Mouse (Mus musculus): Measurements from ENCODE around the gene Enho. TPM values are rescaled to one million over a fixed set of nuclear protein-coding genes. Genes with fewer than 3 reads are reported as not detected.
A peak's percentile ranks its signal among the peaks of the same experiment; 100 is the strongest.

Gene Enho
- polyA plus RNA-seq, 1 experiment from 2014 or later = 66.4 TPM

- no peak overlapping the region for H3K4me3 ChIP-seq
- no peak overlapping the region for H3K27ac ChIP-seq (replicated peaks)
- no peaks in the 10 kb centered on the region for H3K27me3 ChIP-seq
- no peak for ATAC-seq (replicated peaks)
- H3K36me3 ChIP-seq = peaks cover 3% of the 10 kb centered on the region; the same call in 1 of the 2 replicates
- no peak overlapping the region for H3K4me2 ChIP-seq (replicated peaks)
- WGBS = 81% methylated on average over 11 of the region's 11 CpGs
- no peak overlapping the region for H3K9ac ChIP-seq (replicated peaks)
- no peaks in the 10 kb centered on the region for H3K9me3 ChIP-seq
- H3K4me1 ChIP-seq = peaks cover 43% of the 10 kb centered on the region
Measured at GRCm38 (mm10) chr4:41662723-41663122, 22.6 kb upstream of the Enho start.

GRCm38 (mm10) chr4:41660851-41661430, 20.8 kb upstream of the Enho start:
- peaks cover 43% of the 10 kb centered on the region for H3K4me1 ChIP-seq
- no peak overlapping the region for H3K27ac ChIP-seq (replicated peaks)
- H3K9me3 ChIP-seq = no peaks in the 10 kb centered on the region
- H3K36me3 ChIP-seq = peaks cover 10% of the 10 kb centered on the region
- no peaks in the 10 kb centered on the region for H3K27me3 ChIP-seq
- ATAC-seq (replicated peaks) = peak; percentile 17; the same call in 1 of the 2 replicates
- H3K4me3 ChIP-seq = no peak overlapping the region
- WGBS = 5% methylated on average over 11 of the region's 11 CpGs
- no peak overlapping the region for H3K4me2 ChIP-seq (replicated peaks)
- no peak overlapping the region for H3K9ac ChIP-seq (replicated peaks)

- WGBS = 50% methylated on average over 13 of the region's 13 CpGs
- Histone ChIP-seq H3K27me3 (no peaks in the 10 kb centered on the region), H3K4me2 (replicated peaks) (no peak overlapping the region), H3K36me3 (peaks cover 10% of the 10 kb centered on the region), H3K9me3 (no peaks in the 10 kb centered on the region), H3K27ac (replicated peaks) (no peak overlapping the region), H3K4me1 (peaks cover 34% of the 10 kb centered on the region), H3K4me3 (no peak overlapping the region), H3K9ac (replicated peaks) (no peak overlapping the region)
- no peak for ATAC-seq (replicated peaks)
Measured at GRCm38 (mm10) chr4:41659556-41659955, 19.4 kb upstream of the Enho start.

GRCm38 (mm10) chr4:41658566-41659384, 18.7 kb upstream of the Enho start:
- 20% methylated on average over 23 of the region's 25 CpGs for WGBS
- no peaks in the 10 kb centered on the region for H3K27me3 ChIP-seq
- H3K9me3 ChIP-seq = no peaks in the 10 kb centered on the region
- H3K4me1 ChIP-seq = peaks cover 34% of the 10 kb centered on the region
- no peak overlapping the region for H3K9ac ChIP-seq (replicated peaks)
- no peak overlapping the region for H3K4me2 ChIP-seq (replicated peaks)
- ATAC-seq (replicated peaks) = no peak
- H3K36me3 ChIP-seq = peaks cover 10% of the 10 kb centered on the region
- no peak overlapping the region for H3K27ac ChIP-seq (replicated peaks)
- no peak overlapping the region for H3K4me3 ChIP-seq

GRCm38 (mm10) chr4:41655525-41655924, 15.4 kb upstream of the Enho start:
- no peak for ATAC-seq (replicated peaks)
- no peak overlapping the region for H3K4me2 ChIP-seq (replicated peaks)
- H3K9ac ChIP-seq (replicated peaks) = no peak overlapping the region
- H3K36me3 ChIP-seq = peaks cover 10% of the 10 kb centered on the region
- no peak overlapping the region for H3K27ac ChIP-seq (replicated peaks)
- no peaks in the 10 kb centered on the region for H3K9me3 ChIP-seq
- WGBS = 88% methylated on average over 2 of the region's 2 CpGs
- H3K27me3 ChIP-seq = no peaks in the 10 kb centered on the region
- peaks cover 23% of the 10 kb centered on the region for H3K4me1 ChIP-seq
- no peak overlapping the region for H3K4me3 ChIP-seq

- no peaks in the 10 kb centered on the region for H3K9me3 ChIP-seq
- ATAC-seq (replicated peaks) = 0 out of 2 replicates have a peak, but pooled peaks have one; percentile 17
- H3K4me1 ChIP-seq = peaks cover 10% of the 10 kb centered on the region
- no peak overlapping the region for H3K4me3 ChIP-seq
- H3K36me3 ChIP-seq = peaks cover 10% of the 10 kb centered on the region
- no peak overlapping the region for H3K4me2 ChIP-seq (replicated peaks)
- no peaks in the 10 kb centered on the region for H3K27me3 ChIP-seq
- H3K27ac ChIP-seq (replicated peaks) = no peak overlapping the region
- H3K9ac ChIP-seq (replicated peaks) = no peak overlapping the region
- WGBS = 11% methylated on average over 7 of the region's 7 CpGs
Measured at GRCm38 (mm10) chr4:41654217-41654616, 14.1 kb upstream of the Enho start.

- Histone ChIP-seq H3K4me2 (replicated peaks) (no peak overlapping the region), H3K9ac (replicated peaks) (no peak overlapping the region), H3K9me3 (no peaks in the 10 kb centered on the region), H3K27me3 (no peaks in the 10 kb centered on the region), H3K4me1 (peaks cover 9% of the 10 kb centered on the region; the same call in 1 of the 2 replicates), H3K4me3 (no peak overlapping the region), H3K36me3 (peaks cover 10% of the 10 kb centered on the region), H3K27ac (replicated peaks) (no peak overlapping the region)
- 0 out of 2 replicates have a peak, but pooled peaks have one; percentile 8 for ATAC-seq (replicated peaks)
- WGBS = 62% methylated on average over 6 of the region's 6 CpGs
Measured at GRCm38 (mm10) chr4:41653730-41654129, 13.6 kb upstream of the Enho start.

- no peak overlapping the region for H3K9ac ChIP-seq (replicated peaks)
- H3K27ac ChIP-seq (replicated peaks) = no peak overlapping the region
- H3K4me2 ChIP-seq (replicated peaks) = no peak overlapping the region
- ATAC-seq (replicated peaks) = peak; percentile 65
- H3K4me3 ChIP-seq = no peak overlapping the region
- H3K9me3 ChIP-seq = no peaks in the 10 kb centered on the region
- H3K36me3 ChIP-seq = peaks cover 10% of the 10 kb centered on the region
- WGBS = 29% methylated on average over 6 of the region's 6 CpGs
- H3K4me1 ChIP-seq = 0 out of 2 replicates have a peak, but pooled peaks cover 5% of the 10 kb centered on the region
- H3K27me3 ChIP-seq = no peaks in the 10 kb centered on the region
Measured at GRCm38 (mm10) chr4:41653296-41653695, 13.2 kb upstream of the Enho start.

GRCm38 (mm10) chr4:41648627-41649026, 8.5 kb upstream of the Enho start:
- no peaks in the 10 kb centered on the region for H3K36me3 ChIP-seq
- no peak overlapping the region for H3K4me3 ChIP-seq
- no peak overlapping the region for H3K4me2 ChIP-seq (replicated peaks)
- H3K4me1 ChIP-seq = 0 out of 2 replicates have a peak, but pooled peaks cover 3% of the 10 kb centered on the region
- 67% methylated on average over 7 of the region's 7 CpGs for WGBS
- H3K9me3 ChIP-seq = no peaks in the 10 kb centered on the region
- no peaks in the 10 kb centered on the region for H3K27me3 ChIP-seq
- no peak for ATAC-seq (replicated peaks)
- H3K9ac ChIP-seq (replicated peaks) = no peak overlapping the region
- H3K27ac ChIP-seq (replicated peaks) = no peak overlapping the region

- Histone ChIP-seq H3K4me1 (0 out of 2 replicates have a peak, but pooled peaks cover 1% of the 10 kb centered on the region), H3K4me3 (no peak overlapping the region), H3K27me3 (no peaks in the 10 kb centered on the region), H3K4me2 (replicated peaks) (no peak overlapping the region), H3K36me3 (no peaks in the 10 kb centered on the region), H3K9me3 (no peaks in the 10 kb centered on the region), H3K9ac (replicated peaks) (no peak overlapping the region), H3K27ac (replicated peaks) (no peak overlapping the region)
- 9% methylated on average over 4 of the region's 4 CpGs for WGBS
- ATAC-seq (replicated peaks) = no peak
Measured at GRCm38 (mm10) chr4:41648157-41648556, 8.0 kb upstream of the Enho start.

- 31% methylated on average over 5 of the region's 5 CpGs for WGBS
- H3K27ac ChIP-seq (replicated peaks) = no peak overlapping the region
- ATAC-seq (replicated peaks) = no peak
- H3K27me3 ChIP-seq = no peaks in the 10 kb centered on the region
- H3K4me3 ChIP-seq = no peak overlapping the region
- H3K4me2 ChIP-seq (replicated peaks) = no peak overlapping the region
- H3K36me3 ChIP-seq = no peaks in the 10 kb centered on the region
- H3K9me3 ChIP-seq = no peaks in the 10 kb centered on the region
- H3K9ac ChIP-seq (replicated peaks) = no peak overlapping the region
- H3K4me1 ChIP-seq = no peaks in the 10 kb centered on the region
Measured at GRCm38 (mm10) chr4:41645488-41645887, 5.4 kb upstream of the Enho start.

- no peak for ATAC-seq (replicated peaks)
- Histone ChIP-seq H3K4me1 (peaks cover 30% of the 10 kb centered on the region), H3K9ac (replicated peaks) (no peak overlapping the region), H3K27ac (replicated peaks) (no peak overlapping the region), H3K9me3 (no peaks in the 10 kb centered on the region), H3K4me3 (no peak overlapping the region), H3K4me2 (replicated peaks) (no peak overlapping the region), H3K36me3 (no peaks in the 10 kb centered on the region), H3K27me3 (no peaks in the 10 kb centered on the region)
- 83% methylated on average over 6 of the region's 6 CpGs for WGBS
Measured at GRCm38 (mm10) chr4:41641199-41641822, 1.2 kb upstream of the Enho start.
